Mouse (Mus musculus) mouse embryonic stem cell (cell line): ENCODE measurements around the gene Ptch2.

Experiments
- in situ Hi-C, 2 experiments: fragments of 300-500 bp; cut with MboI; formaldehyde crosslinking; loops; 1 replicate in 1 of 2; 3 replicates in 1 of 2; pipeline ENCODE4 v1.14.3; 2019 to 2020; ENCODE audit warnings: low sequenced_read_pairs in 2 of 2, low pct_unique_long_range_greater_than_20kb in 1 of 2, mixed read lengths in 1 of 2; ENCODE audit not compliant: unreplicated experiment in 1 of 2

The Ptch2 gene

GRCm38 (mm10) chr4:117124518-117125347, 28.9 kb downstream of the Ptch2 start:
- in situ Hi-C loops, result loop anchor here (25.0 kb wide), 2 partner anchors 287 to 312 kb away; partner anchors contain the start of genes Hpdl (in 1 of the 2), Mutyh (in 1 of the 2) and Toe1 (in 1 of the 2)

GRCm38 (mm10) chr4:117125348-117125909, 29.6 kb downstream of the Ptch2 start, which contains the start of gene Btbd19:
Gene Btbd19 (minus strand): TSS chr4:117125725.
- in situ Hi-C loops, result loop anchor here (25.0 kb wide), 2 partner anchors 288 to 313 kb away; partner anchors contain the start of genes Hpdl (in 1 of the 2), Mutyh (in 1 of the 2) and Toe1 (in 1 of the 2)

GRCm38 (mm10) chr4:117125910-117126674, 30.2 kb downstream of the Ptch2 start:
- in situ Hi-C loops, result loop anchor here (25.0 kb wide), 2 partner anchors 289 to 314 kb away; partner anchors contain the start of genes Hpdl (in 1 of the 2), Mutyh (in 1 of the 2) and Toe1 (in 1 of the 2)

GRCm38 (mm10) chr4:117126675-117127290, 30.9 kb downstream of the Ptch2 start, which contains the start of gene Tctex1d4:
Gene Tctex1d4 (plus strand): TSS chr4:117126794.
- in situ Hi-C loops, result loop anchor here (25.0 kb wide), 2 partner anchors 289 to 314 kb away; partner anchors contain the start of genes Hpdl (in 1 of the 2), Mutyh (in 1 of the 2) and Toe1 (in 1 of the 2)

GRCm38 (mm10) chr4:117127991-117128686, 32.3 kb downstream of the Ptch2 start:
- in situ Hi-C loops, result loop anchor here (25.0 kb wide), 2 partner anchors 291 to 316 kb away; partner anchors contain the start of genes Hpdl (in 1 of the 2), Mutyh (in 1 of the 2) and Toe1 (in 1 of the 2)

- in situ Hi-C loops, result loop anchor here (25.0 kb wide), 2 partner anchors 293 to 318 kb away; partner anchors contain the start of genes Hpdl (in 1 of the 2), Mutyh (in 1 of the 2) and Toe1 (in 1 of the 2)
Observed at GRCm38 (mm10) chr4:117130790-117131189, 34.9 kb downstream of the Ptch2 start.

- in situ Hi-C loops, result loop anchor here (25.0 kb wide), 2 partner anchors 294 to 319 kb away; partner anchors contain the start of genes Hpdl (in 1 of the 2), Mutyh (in 1 of the 2) and Toe1 (in 1 of the 2)
Observed at GRCm38 (mm10) chr4:117131198-117131597, 35.3 kb downstream of the Ptch2 start.

GRCm38 (mm10) chr4:117131890-117132793, 36.3 kb downstream of the Ptch2 start:
- in situ Hi-C loops, result loop anchor here (25.0 kb wide), 2 partner anchors 295 to 320 kb away; partner anchors contain the start of genes Hpdl (in 1 of the 2), Mutyh (in 1 of the 2) and Toe1 (in 1 of the 2)

- in situ Hi-C loops, result loop anchor here (25.0 kb wide), 2 partner anchors 295 to 320 kb away; partner anchors contain the start of genes Hpdl (in 1 of the 2), Mutyh (in 1 of the 2) and Toe1 (in 1 of the 2)
Observed at GRCm38 (mm10) chr4:117132794-117133143, 36.9 kb downstream of the Ptch2 start.

- in situ Hi-C loops, result loop anchor here (25.0 kb wide), 2 partner anchors 296 to 321 kb away; partner anchors contain the start of genes Hpdl (in 1 of the 2), Mutyh (in 1 of the 2) and Toe1 (in 1 of the 2)
Observed at GRCm38 (mm10) chr4:117133366-117133796, 37.5 kb downstream of the Ptch2 start.

- in situ Hi-C loops, result loop anchor here (25.0 kb wide), 2 partner anchors 297 to 322 kb away; partner anchors contain the start of genes Hpdl (in 1 of the 2), Mutyh (in 1 of the 2) and Toe1 (in 1 of the 2)
Observed at GRCm38 (mm10) chr4:117133817-117134600, 38.1 kb downstream of the Ptch2 start, which contains the start of gene Plk3. Gene Plk3 (minus strand): TSS chr4:117133963.

- in situ Hi-C loops, result loop anchor here (25.0 kb wide), 2 partner anchors 297 to 322 kb away; partner anchors contain the start of genes Hpdl (in 1 of the 2), Mutyh (in 1 of the 2) and Toe1 (in 1 of the 2)
Observed at GRCm38 (mm10) chr4:117134601-117134995, 38.7 kb downstream of the Ptch2 start.

GRCm38 (mm10) chr4:117136034-117136433, 40.2 kb downstream of the Ptch2 start:
- in situ Hi-C loops, result loop anchor here (25.0 kb wide), 2 partner anchors 299 to 324 kb away; partner anchors contain the start of genes Hpdl (in 1 of the 2), Mutyh (in 1 of the 2) and Toe1 (in 1 of the 2)
